Mouse (Mus musculus) kidney, postnatal 4 days (tissue): Measurements from ENCODE around the gene Ispd.

Source experiments
- DNase-seq, 2 experiments: peaks; one replicate each; pipeline ENCODE4 v3.0.0; 2021; ENCODE audit warnings: mixed read lengths in 2 of 2

The Ispd gene

GRCm38 (mm10) chr12:36570414-36571095 is 189.3 kb downstream of the Ispd start:
- no peak for DNase-seq

GRCm38 (mm10) chr12:36584828-36585227 is 203.6 kb downstream of the Ispd start:
- DNase-seq, result no peak

- peak; percentile 7 to 11 for DNase-seq
These were observed 216.4 kb downstream of the Ispd start for GRCm38 (mm10) chr12:36597539-36598250.

GRCm38 (mm10) chr12:36621960-36622736 is 240.9 kb downstream of the Ispd start:
- DNase-seq, result peak; percentile 4 to 35

- no peak for DNase-seq
These were observed 246.0 kb downstream of the Ispd start for GRCm38 (mm10) chr12:36627204-36627603.

GRCm38 (mm10) chr12:36632427-36632826 is 251.2 kb downstream of the Ispd start:
- no peak for DNase-seq

GRCm38 (mm10) chr12:36647514-36647913 is 266.3 kb downstream of the Ispd start:
- DNase-seq, result no peak

GRCm38 (mm10) chr12:36662496-36662895 is 281.2 kb downstream of the Ispd start:
- DNase-seq, result peak; percentile 44 to 55

- no peak for DNase-seq
These were observed 283.5 kb downstream of the Ispd start for GRCm38 (mm10) chr12:36664783-36665182.

- peak in 1 of 2 experiments; percentile 14 for DNase-seq
These were observed 285.5 kb downstream of the Ispd start for GRCm38 (mm10) chr12:36666771-36667170.

GRCm38 (mm10) chr12:36670164-36670908 is 289.1 kb downstream of the Ispd start:
- peak in 1 of 2 experiments; percentile 16 for DNase-seq

GRCm38 (mm10) chr12:36670915-36671579 is 289.8 kb downstream of the Ispd start:
- peak in 1 of 2 experiments; percentile 24 for DNase-seq

- no peak for DNase-seq
These were observed 293.2 kb downstream of the Ispd start for GRCm38 (mm10) chr12:36674481-36674880.

GRCm38 (mm10) chr12:36678220-36678619 is 297.0 kb downstream of the Ispd start:
- DNase-seq, result no peak

GRCm38 (mm10) chr12:36680883-36681505 is 299.7 kb downstream of the Ispd start:
- no peak for DNase-seq

GRCm38 (mm10) chr12:36681779-36682178 is 300.5 kb downstream of the Ispd start:
- no peak for DNase-seq

GRCm38 (mm10) chr12:36694072-36694471 is 312.8 kb downstream of the Ispd start:
- no peak for DNase-seq

- no peak for DNase-seq
These were observed 323.1 kb downstream of the Ispd start for GRCm38 (mm10) chr12:36704380-36704779.

- DNase-seq, result no peak
These were observed 327.6 kb downstream of the Ispd start for GRCm38 (mm10) chr12:36708810-36709209.

- DNase-seq, result peak; percentile 35 to 53
These were observed 332.8 kb downstream of the Ispd start for GRCm38 (mm10) chr12:36713866-36714662.

- DNase-seq, result no peak
These were observed 336.3 kb downstream of the Ispd start for GRCm38 (mm10) chr12:36717526-36717925.
